Mouse (Mus musculus) Muller cell, postnatal 12 days (primary cell): Measurements from ENCODE around the gene Atxn7l3.

Experiments
- DNase-seq: peaks from one replicate; pipeline ENCODE4 v3.0.0-alpha.2; 2015; ENCODE audit errors: inconsistent ontology term

Gene Atxn7l3

GRCm38 (mm10) chr11:102296491-102297472 is at the start of gene Atxn7l3:
TSS of gene Atxn7l3 (minus strand) at chr11:102296631.
- DNase-seq = peak; percentile 100

- no peak for DNase-seq
Measured at GRCm38 (mm10) chr11:102344458-102344857, 48.0 kb upstream of the Atxn7l3 start.

GRCm38 (mm10) chr11:102342742-102343141 is 46.3 kb upstream of the Atxn7l3 start:
- no peak for DNase-seq

GRCm38 (mm10) chr11:102341101-102341500 is 44.7 kb upstream of the Atxn7l3 start:
- DNase-seq = no peak

- DNase-seq = no peak
Measured at GRCm38 (mm10) chr11:102339624-102340023, 43.2 kb upstream of the Atxn7l3 start.

GRCm38 (mm10) chr11:102339195-102339594 is 42.8 kb upstream of the Atxn7l3 start:
- DNase-seq = no peak

GRCm38 (mm10) chr11:102338561-102338960 is 42.1 kb upstream of the Atxn7l3 start:
- DNase-seq = peak; percentile 83

- no peak for DNase-seq
Measured at GRCm38 (mm10) chr11:102337921-102338320, 41.5 kb upstream of the Atxn7l3 start.

- DNase-seq = no peak
Measured at GRCm38 (mm10) chr11:102336191-102336590, 39.8 kb upstream of the Atxn7l3 start.

GRCm38 (mm10) chr11:102334973-102335700 is 38.7 kb upstream of the Atxn7l3 start:
- peak; percentile 32 for DNase-seq

- no peak for DNase-seq
Measured at GRCm38 (mm10) chr11:102334010-102334409, 37.6 kb upstream of the Atxn7l3 start.

GRCm38 (mm10) chr11:102333061-102333460 is 36.6 kb upstream of the Atxn7l3 start:
- DNase-seq = no peak

- DNase-seq = no peak
Measured at GRCm38 (mm10) chr11:102331806-102332205, 35.4 kb upstream of the Atxn7l3 start.

- no peak for DNase-seq
Measured at GRCm38 (mm10) chr11:102330039-102330438, 33.6 kb upstream of the Atxn7l3 start.

- DNase-seq = no peak
Measured at GRCm38 (mm10) chr11:102329518-102329917, 33.1 kb upstream of the Atxn7l3 start.

GRCm38 (mm10) chr11:102327839-102328238 is 31.4 kb upstream of the Atxn7l3 start:
- DNase-seq = no peak

GRCm38 (mm10) chr11:102327250-102327649 is 30.8 kb upstream of the Atxn7l3 start:
- DNase-seq = peak; percentile 24

GRCm38 (mm10) chr11:102323516-102323915 is 27.1 kb upstream of the Atxn7l3 start:
- no peak for DNase-seq

- DNase-seq = no peak
Measured at GRCm38 (mm10) chr11:102321931-102322330, 25.5 kb upstream of the Atxn7l3 start.

GRCm38 (mm10) chr11:102320686-102321005 is 24.2 kb upstream of the Atxn7l3 start:
- peak; percentile 83 for DNase-seq

- peak; percentile 84 for DNase-seq
Measured at GRCm38 (mm10) chr11:102319941-102320685, 23.7 kb upstream of the Atxn7l3 start.

GRCm38 (mm10) chr11:102319410-102319792 is 23.0 kb upstream of the Atxn7l3 start, which contains the start of gene Ubtf:
TSS of gene Ubtf (minus strand) at chr11:102319742.
- peak; percentile 86 for DNase-seq
